8 mouse cellular contexts compared by ENCODE assay signal in the genomic region with DNA sequence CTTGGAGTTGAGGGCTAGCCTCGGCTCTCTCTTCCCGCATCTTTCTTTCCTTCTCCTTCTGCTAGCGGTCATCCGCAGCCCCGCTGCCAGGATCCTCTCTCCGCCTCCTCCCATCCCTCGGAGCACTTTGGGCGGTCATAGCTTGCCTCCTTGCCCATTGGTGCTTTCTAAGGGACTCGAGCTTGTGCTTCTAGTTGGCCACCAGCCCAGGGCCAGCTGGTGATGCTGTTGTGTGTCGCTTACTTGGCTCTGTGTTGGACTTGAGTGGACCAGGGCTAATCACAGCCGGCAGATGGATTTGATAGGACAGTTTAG. TPM values are rescaled to one million over a fixed set of nuclear protein-coding genes. Genes with fewer than 3 reads are reported as not detected.
A peak's percentile ranks its signal among the peaks of the same experiment; 100 is the strongest.
DNase-seq lines count a peak whose midpoint lies in the region; ATAC-seq and TF ChIP-seq lines count a peak whose summit lies in the region.

A gene (minus strand): TSS at position 85 of the 315 bp plus-strand sequence.

- TF ChIP-seq CTCF in hindbrain, postnatal 0 days (IDR thresholded peaks at IDR 0.05; ENCODE audit: low read depth): no peak
- no peak for TF ChIP-seq CTCF in left cerebral cortex, adult 2 months (IDR thresholded peaks at IDR 0.05)

- peak within 1 kb of the TSS; percentile 69 for H3K4me2 ChIP-seq in hindbrain, postnatal 0 days (ENCODE audit: low read depth, low read length)

- no peaks in the 10 kb centered on the region for H3K4me1 ChIP-seq in hindbrain, postnatal 0 days (ENCODE audit: insufficient read depth, low read length)

- DNase-seq in urinary bladder, adult 2 months (ENCODE audit: low spot score): no peak
- DNase-seq in urinary bladder, postnatal 10 days (ENCODE audit: low spot score): no peak
- DNase-seq in embryo, embryonic 10.5 days (ENCODE audit: low spot score): peak; percentile 75
- DNase-seq in gastrocnemius, postnatal 14 days: peak; percentile 86
- DNase-seq in hindbrain, postnatal 0 days (ENCODE audit: low spot score): peak; percentile 93
- peak; percentile 34 to 44 for DNase-seq in left cerebral cortex, adult 2 months (ENCODE audit: extremely low spot score in 1 of 2, low spot score in 2 of 2)
- peak; percentile 75 to 91 for DNase-seq in lung, postnatal 4 days
- DNase-seq in right cerebral cortex, postnatal 10 days (ENCODE audit: low spot score in 2 of 2): peak; percentile 85 to 91

- H3K27ac ChIP-seq in hindbrain, postnatal 0 days: peak within 1 kb of the TSS; percentile 91
- H3K27ac ChIP-seq in left cerebral cortex, adult 2 months: peak within 1 kb of the TSS; percentile 80

- H3K27me3 ChIP-seq in hindbrain, postnatal 0 days (ENCODE audit: insufficient read depth, low read length): no peaks in the 10 kb centered on the region

- H3K9ac ChIP-seq in hindbrain, postnatal 0 days (replicated peaks; ENCODE audit: low read length): peak within 1 kb of the TSS; percentile 61

- intact Hi-C loops in gastrocnemius, postnatal 14 days (cut with DNase I; ENCODE audit: low total_unique reads): no loop called here
- intact Hi-C loops in left cerebral cortex, adult 2 months (cut with DNase I): no loop called here

- H3K4me3 ChIP-seq in hindbrain, postnatal 0 days (ENCODE audit: low read length): peak within 1 kb of the TSS; percentile 71
- H3K4me3 ChIP-seq in left cerebral cortex, adult 2 months: peak within 1 kb of the TSS; percentile 93

- H3K9me3 ChIP-seq in hindbrain, postnatal 0 days (ENCODE audit: low read length): 0 out of 2 replicates have a peak, but pooled peaks cover 4% of the 10 kb centered on the region

- WGBS in hindbrain, postnatal 0 days: 0% methylated on average over 11 of the region's 11 CpGs

- peaks cover 7% of the 10 kb centered on the region for H3K36me3 ChIP-seq in hindbrain, postnatal 0 days (ENCODE audit: insufficient read depth, low read length)

- ATAC-seq in hindbrain, postnatal 0 days: peak; percentile 67

RNA-seq across cellular contexts. Expression of the gene that starts here (rescaled TPM):
- 32.6 and 34.3 TPM in 2 replicates for polyA plus RNA-seq in urinary bladder, adult 2 months (2012; rRNA removed)
- 100 to 1,000 TPM in 1 of 2 experiments, 10 to 100 TPM in 1; 97.3 to 138 TPM for total RNA-seq in gastrocnemius, postnatal 14 days (2021)
- total RNA-seq in hindbrain, postnatal 0 days (2014; rRNA removed): 24.0 and 24.6 TPM in 2 replicates
- 45.2 and 46.3 TPM in 2 replicates for polyA plus RNA-seq in hindbrain, postnatal 0 days (2015; fragmentation: Nextera tagmentation; extraction: Ambion mirVana)
- 10 to 100 TPM; 26.1 to 26.7 TPM for total RNA-seq in left cerebral cortex, adult 2 months (2021)

Comparison
In these comparisons a context has a peak if more than half of its experiments do, and no peak if none do; other contexts are left out.
1. DNase-seq: peak in embryo, embryonic 10.5 days (single experiment), gastrocnemius, postnatal 14 days (single experiment), hindbrain, postnatal 0 days (single experiment), left cerebral cortex, adult 2 months (2 of 2), lung, postnatal 4 days (2 of 2) and right cerebral cortex, postnatal 10 days (2 of 2); none in urinary bladder, adult 2 months (single experiment) and urinary bladder, postnatal 10 days (single experiment).